Mouse (Mus musculus): ENCODE measurements around the gene Slc48a1. TPM values are rescaled to one million over a fixed set of nuclear protein-coding genes. Genes with fewer than 3 reads are reported as not detected.

Slc48a1 gene
- polyA plus RNA-seq, 1 experiment from 2014 or later = 65.4 TPM

- no peak for ATAC-seq
- 73% methylated on average over 5 of the region's 5 CpGs for WGBS
- no peaks in the 10 kb centered on the region for H3K9me3 ChIP-seq (replicated peaks; ENCODE audit: control insufficient read depth, low read length)
Observed at GRCm38 (mm10) chr15:97760952-97761351, 17.4 kb upstream of the Slc48a1 start.

GRCm38 (mm10) chr15:97761438-97761837 is 16.9 kb upstream of the Slc48a1 start:
- H3K4me2 ChIP-seq (ENCODE audit: low read length) = no peak overlapping the region
- H3K27me3 ChIP-seq (replicated peaks; ENCODE audit: control insufficient read depth, insufficient read depth, low read length) = peaks cover 2% of the 10 kb centered on the region
- H3K36me3 ChIP-seq (ENCODE audit: control insufficient read depth, insufficient read depth, low read length) = no peaks in the 10 kb centered on the region
- H3K9me3 ChIP-seq (replicated peaks; ENCODE audit: control insufficient read depth, low read length) = no peaks in the 10 kb centered on the region
- H3K9ac ChIP-seq (ENCODE audit: low read length) = no peak overlapping the region
- WGBS = 32% methylated on average over 13 of the region's 13 CpGs
- H3K4me1 ChIP-seq (ENCODE audit: control insufficient read depth, insufficient read depth, low read length) = peaks cover 8% of the 10 kb centered on the region
- H3K27ac ChIP-seq (ENCODE audit: low read depth, low read length) = no peak overlapping the region
- ATAC-seq (no peak), DNase-seq (ENCODE audit: low spot score) (no peak)
- H3K4me3 ChIP-seq (ENCODE audit: low read depth, low read length) = no peak overlapping the region

More at GRCm38 (mm10) chr15:97760952-97761351, 17.4 kb upstream of the Slc48a1 start:
- H3K4me2 ChIP-seq (ENCODE audit: low read length) = no peak overlapping the region
- DNase-seq (ENCODE audit: low spot score) = no peak
- no peak overlapping the region for H3K27ac ChIP-seq (ENCODE audit: low read depth, low read length)
- no peaks in the 10 kb centered on the region for H3K27me3 ChIP-seq (replicated peaks; ENCODE audit: control insufficient read depth, insufficient read depth, low read length)
- no peak overlapping the region for H3K4me3 ChIP-seq (ENCODE audit: low read depth, low read length)
- H3K4me1 ChIP-seq (ENCODE audit: control insufficient read depth, insufficient read depth, low read length) = peaks cover 3% of the 10 kb centered on the region
- H3K9ac ChIP-seq (ENCODE audit: low read length) = no peak overlapping the region
- H3K36me3 ChIP-seq (ENCODE audit: control insufficient read depth, insufficient read depth, low read length) = no peaks in the 10 kb centered on the region

- Histone ChIP-seq H3K27ac (ENCODE audit: low read depth, low read length) (no peak overlapping the region), H3K4me3 (ENCODE audit: low read depth, low read length) (no peak overlapping the region), H3K36me3 (ENCODE audit: control insufficient read depth, insufficient read depth, low read length) (no peaks in the 10 kb centered on the region), H3K27me3 (replicated peaks; ENCODE audit: control insufficient read depth, insufficient read depth, low read length) (peaks cover 9% of the 10 kb centered on the region), H3K4me2 (ENCODE audit: low read length) (no peak overlapping the region), H3K9ac (ENCODE audit: low read length) (no peak overlapping the region), H3K4me1 (ENCODE audit: control insufficient read depth, insufficient read depth, low read length) (peaks cover 21% of the 10 kb centered on the region), H3K9me3 (replicated peaks; ENCODE audit: control insufficient read depth, low read length) (no peaks in the 10 kb centered on the region)
- DNase-seq (ENCODE audit: low spot score) (no peak), ATAC-seq (no peak)
- WGBS = 71% methylated on average over 9 of the region's 9 CpGs
Observed at GRCm38 (mm10) chr15:97762733-97763132, 15.6 kb upstream of the Slc48a1 start.

GRCm38 (mm10) chr15:97763256-97764049 is 14.9 kb upstream of the Slc48a1 start:
- H3K27me3 ChIP-seq (replicated peaks; ENCODE audit: control insufficient read depth, insufficient read depth, low read length) = peaks cover 12% of the 10 kb centered on the region
- 69% methylated on average over 9 of the region's 9 CpGs for WGBS
- H3K27ac ChIP-seq (ENCODE audit: low read depth, low read length) = no peak overlapping the region
- no peak overlapping the region for H3K9ac ChIP-seq (ENCODE audit: low read length)
- H3K9me3 ChIP-seq (replicated peaks; ENCODE audit: control insufficient read depth, low read length) = no peaks in the 10 kb centered on the region
- H3K4me2 ChIP-seq (ENCODE audit: low read length) = no peak overlapping the region
- peaks cover 27% of the 10 kb centered on the region for H3K4me1 ChIP-seq (ENCODE audit: control insufficient read depth, insufficient read depth, low read length)
- DNase-seq (ENCODE audit: low spot score) = no peak
- H3K36me3 ChIP-seq (ENCODE audit: control insufficient read depth, insufficient read depth, low read length) = no peaks in the 10 kb centered on the region
- H3K4me3 ChIP-seq (ENCODE audit: low read depth, low read length) = no peak overlapping the region
- no peak for ATAC-seq

GRCm38 (mm10) chr15:97764532-97764931 is 13.8 kb upstream of the Slc48a1 start:
- 92% methylated on average over 2 of the region's 2 CpGs for WGBS
- Histone ChIP-seq H3K4me1 (ENCODE audit: control insufficient read depth, insufficient read depth, low read length) (peaks cover 28% of the 10 kb centered on the region), H3K4me3 (ENCODE audit: low read depth, low read length) (no peak overlapping the region), H3K9ac (ENCODE audit: low read length) (no peak overlapping the region), H3K4me2 (ENCODE audit: low read length) (no peak overlapping the region), H3K36me3 (ENCODE audit: control insufficient read depth, insufficient read depth, low read length) (no peaks in the 10 kb centered on the region), H3K27ac (ENCODE audit: low read depth, low read length) (no peak overlapping the region), H3K9me3 (replicated peaks; ENCODE audit: control insufficient read depth, low read length) (no peaks in the 10 kb centered on the region), H3K27me3 (replicated peaks; ENCODE audit: control insufficient read depth, insufficient read depth, low read length) (peaks cover 12% of the 10 kb centered on the region)
- DNase-seq (ENCODE audit: low spot score) (no peak), ATAC-seq (no peak)

GRCm38 (mm10) chr15:97765090-97765794 is 13.1 kb upstream of the Slc48a1 start:
- no peak overlapping the region; the same call in 1 of the 2 replicates for H3K9ac ChIP-seq (ENCODE audit: low read length)
- no peaks in the 10 kb centered on the region for H3K9me3 ChIP-seq (replicated peaks; ENCODE audit: control insufficient read depth, low read length)
- DNase-seq (ENCODE audit: low spot score) (no peak), ATAC-seq (no peak)
- no peak overlapping the region for H3K4me3 ChIP-seq (ENCODE audit: low read depth, low read length)
- no peak overlapping the region for H3K27ac ChIP-seq (ENCODE audit: low read depth, low read length)
- 40% methylated on average over 13 of the region's 13 CpGs for WGBS
- peak overlapping the region; percentile 73; the same call in 1 of the 2 replicates for H3K4me2 ChIP-seq (ENCODE audit: low read length)
- H3K27me3 ChIP-seq (replicated peaks; ENCODE audit: control insufficient read depth, insufficient read depth, low read length) = peaks cover 16% of the 10 kb centered on the region
- no peaks in the 10 kb centered on the region for H3K36me3 ChIP-seq (ENCODE audit: control insufficient read depth, insufficient read depth, low read length)
- H3K4me1 ChIP-seq (ENCODE audit: control insufficient read depth, insufficient read depth, low read length) = peaks cover 28% of the 10 kb centered on the region

- Histone ChIP-seq H3K4me1 (ENCODE audit: control insufficient read depth, insufficient read depth, low read length) (peaks cover 28% of the 10 kb centered on the region), H3K9me3 (replicated peaks; ENCODE audit: control insufficient read depth, low read length) (no peaks in the 10 kb centered on the region), H3K4me3 (ENCODE audit: low read depth, low read length) (peak overlapping the region; percentile 33), H3K36me3 (ENCODE audit: control insufficient read depth, insufficient read depth, low read length) (no peaks in the 10 kb centered on the region), H3K27ac (ENCODE audit: low read depth, low read length) (peak overlapping the region; percentile 52; the same call in 1 of the 2 replicates), H3K9ac (ENCODE audit: low read length) (peak overlapping the region; percentile 54; the same call in 1 of the 2 replicates), H3K4me2 (ENCODE audit: low read length) (peak overlapping the region; percentile 73), H3K27me3 (replicated peaks; ENCODE audit: control insufficient read depth, insufficient read depth, low read length) (peaks cover 23% of the 10 kb centered on the region)
- DNase-seq (ENCODE audit: low spot score) (peak; percentile 68), ATAC-seq (peak; percentile 18; the same call in 1 of the 2 replicates)
- WGBS = 3% methylated on average over 8 of the region's 8 CpGs
Observed at GRCm38 (mm10) chr15:97766194-97766593, 12.1 kb upstream of the Slc48a1 start.

- peak overlapping the region; percentile 52; the same call in 1 of the 2 replicates for H3K27ac ChIP-seq (ENCODE audit: low read depth, low read length)
- peaks cover 28% of the 10 kb centered on the region for H3K4me1 ChIP-seq (ENCODE audit: control insufficient read depth, insufficient read depth, low read length)
- ATAC-seq (peak; percentile 6; the same call in 1 of the 2 replicates), DNase-seq (ENCODE audit: low spot score) (no peak)
- H3K9ac ChIP-seq (ENCODE audit: low read length) = peak overlapping the region; percentile 54
- peak overlapping the region; percentile 73 for H3K4me2 ChIP-seq (ENCODE audit: low read length)
- no peaks in the 10 kb centered on the region for H3K9me3 ChIP-seq (replicated peaks; ENCODE audit: control insufficient read depth, low read length)
- H3K36me3 ChIP-seq (ENCODE audit: control insufficient read depth, insufficient read depth, low read length) = no peaks in the 10 kb centered on the region
- 4% methylated on average over 23 of the region's 23 CpGs for WGBS
- H3K27me3 ChIP-seq (replicated peaks; ENCODE audit: control insufficient read depth, insufficient read depth, low read length) = peaks cover 23% of the 10 kb centered on the region
- peak overlapping the region; percentile 33 for H3K4me3 ChIP-seq (ENCODE audit: low read depth, low read length)
Observed at GRCm38 (mm10) chr15:97766594-97767279, 11.6 kb upstream of the Slc48a1 start.
